Mouse (Mus musculus) hindbrain, embryonic 11.5 days (tissue): ENCODE data around the gene Gm20388. TPM values are rescaled to one million over a fixed set of nuclear protein-coding genes. Genes with fewer than 3 reads are reported as not detected.

Experiments used
- ATAC-seq: fragments of 200-750 bp; cut with Nextera tagmentation; 2 replicates; pipeline ENCODE4 v1.8.0; 2017; ENCODE audit warnings: mild to moderate bottlenecking, moderate TSS enrichment, moderate library complexity; ENCODE audit not compliant: low FRiP score
- DNase-seq: peaks from one replicate; pipeline ENCODE4 v3.0.0-alpha.2; 2015; ENCODE audit warnings: low spot score
- H3K27ac ChIP-seq: fragments of 300-500 bp; sonication (generic); 2 replicates; pipeline ENCODE4 v1.5.1; 2014; ENCODE audit warnings: mild to moderate bottlenecking, low read depth, low read length
- H3K27me3 ChIP-seq: fragments of 300-500 bp; sonication (generic); 2 replicates; pipeline ENCODE4 v1.6.1; 2014; ENCODE audit warnings: mild to moderate bottlenecking, low read length, moderate library complexity, mixed read lengths; ENCODE audit not compliant: control insufficient read depth, insufficient read depth
- H3K36me3 ChIP-seq: fragments of 300-500 bp; sonication (generic); 2 replicates; pipeline ENCODE4 v1.6.1; 2014; ENCODE audit warnings: mild to moderate bottlenecking, low read length, moderate library complexity, mixed read lengths; ENCODE audit not compliant: control insufficient read depth, insufficient read depth
- H3K4me1 ChIP-seq: fragments of 300-500 bp; sonication (generic); replicated peaks from 2 replicates; pipeline ENCODE4 v1.6.1; 2014; ENCODE audit warnings: low read length, mixed read lengths; ENCODE audit not compliant: control insufficient read depth, insufficient read depth
- H3K4me2 ChIP-seq: fragments of 300-500 bp; sonication (generic); replicated peaks from 2 replicates; pipeline ENCODE4 v1.6.1; 2014; ENCODE audit warnings: mild to moderate bottlenecking, low read depth, low read length
- H3K4me3 ChIP-seq: fragments of 300-500 bp; sonication (generic); 2 replicates; pipeline ENCODE4 v1.5.1; 2014; ENCODE audit warnings: low read depth, low read length
- H3K9ac ChIP-seq: fragments of 300-500 bp; sonication (generic); 2 replicates; pipeline ENCODE4 v1.6.1; 2014; ENCODE audit warnings: low read depth, low read length
- H3K9me3 ChIP-seq: fragments of 300-500 bp; sonication (generic); 2 replicates; pipeline ENCODE4 v1.6.1; 2016; ENCODE audit warnings: low read length; ENCODE audit not compliant: control insufficient read depth
- WGBS: fragments of 180-500 bp; shearing (Covaris S2); extraction: QIAGEN DNeasy Blood & Tissue Kit; methylation state at CpG from one replicate; pipeline ENCODE4 v1.1.7; 2014; 5-methylcytosine and 5-hydroxymethylcytosine counted together
- polyA plus RNA-seq: library from polyadenylated mRNA; unstranded; fragments of >200 nt; fragmentation: Nextera tagmentation; extraction: Ambion mirVana; gene quantifications from 2 replicates; pipeline ENCODE4 v1.2.1, GENCODE M21; 2014

Gene Gm20388
- polyA plus RNA-seq, 1 experiment from 2014 or later = 11.8 TPM

- no peaks in the 10 kb centered on the region for H3K27me3 ChIP-seq
- 78% methylated on average over 10 of the region's 10 CpGs for WGBS
- H3K27ac ChIP-seq = no peak overlapping the region
- H3K9ac ChIP-seq = no peak overlapping the region
- DNase-seq = no peak
- no peak for ATAC-seq
- H3K9me3 ChIP-seq = no peaks in the 10 kb centered on the region
- H3K4me3 ChIP-seq = no peak overlapping the region
- H3K36me3 ChIP-seq = no peaks in the 10 kb centered on the region
- no peak overlapping the region for H3K4me2 ChIP-seq
- no peaks in the 10 kb centered on the region for H3K4me1 ChIP-seq
Measured at GRCm38 (mm10) chr8:122368494-122368893, 2457.9 kb downstream of the Gm20388 start.

GRCm38 (mm10) chr8:122369665-122370064, 2459.0 kb downstream of the Gm20388 start:
- 13% methylated on average over 9 of the region's 9 CpGs for WGBS
- Histone ChIP-seq H3K27me3 (no peaks in the 10 kb centered on the region), H3K27ac (no peak overlapping the region), H3K4me2 (no peak overlapping the region), H3K9ac (no peak overlapping the region), H3K4me1 (no peaks in the 10 kb centered on the region), H3K4me3 (no peak overlapping the region), H3K36me3 (no peaks in the 10 kb centered on the region), H3K9me3 (no peaks in the 10 kb centered on the region)
- DNase-seq (peak; percentile 79), ATAC-seq (no peak)

GRCm38 (mm10) chr8:122371706-122372105, 2461.1 kb downstream of the Gm20388 start:
- H3K27me3 ChIP-seq = no peaks in the 10 kb centered on the region
- no peak overlapping the region for H3K27ac ChIP-seq
- ATAC-seq = no peak
- no peak overlapping the region for H3K9ac ChIP-seq
- no peak overlapping the region for H3K4me2 ChIP-seq
- no peaks in the 10 kb centered on the region for H3K36me3 ChIP-seq
- 77% methylated on average over 6 of the region's 6 CpGs for WGBS
- no peak overlapping the region for H3K4me3 ChIP-seq
- no peaks in the 10 kb centered on the region for H3K4me1 ChIP-seq
- no peak for DNase-seq
- no peaks in the 10 kb centered on the region for H3K9me3 ChIP-seq

GRCm38 (mm10) chr8:122375320-122375719, 2464.7 kb downstream of the Gm20388 start:
- H3K4me2 ChIP-seq = no peak overlapping the region
- H3K9ac ChIP-seq = no peak overlapping the region
- WGBS = 86% methylated on average over 7 of the region's 7 CpGs
- no peaks in the 10 kb centered on the region; the same call in 1 of the 2 replicates for H3K4me1 ChIP-seq
- DNase-seq (no peak), ATAC-seq (no peak)
- H3K27ac ChIP-seq = no peak overlapping the region
- no peaks in the 10 kb centered on the region for H3K27me3 ChIP-seq
- H3K36me3 ChIP-seq = 0 out of 2 replicates have a peak, but pooled peaks cover 5% of the 10 kb centered on the region
- no peak overlapping the region for H3K4me3 ChIP-seq
- H3K9me3 ChIP-seq = no peaks in the 10 kb centered on the region

- no peaks in the 10 kb centered on the region for H3K9me3 ChIP-seq
- H3K9ac ChIP-seq = peak overlapping the region; percentile 78
- H3K4me2 ChIP-seq = peak overlapping the region; percentile 33
- H3K27ac ChIP-seq = no peak overlapping the region
- H3K4me1 ChIP-seq = no peaks in the 10 kb centered on the region; the same call in 1 of the 2 replicates
- no peaks in the 10 kb centered on the region for H3K27me3 ChIP-seq
- 29% methylated on average over 13 of the region's 13 CpGs for WGBS
- ATAC-seq = peak; percentile 73
- 0 out of 2 replicates have a peak, but pooled peaks cover 5% of the 10 kb centered on the region for H3K36me3 ChIP-seq
- peak overlapping the region; percentile 77 for H3K4me3 ChIP-seq
- no peak for DNase-seq
Measured at GRCm38 (mm10) chr8:122375751-122376364, 2465.2 kb downstream of the Gm20388 start.

GRCm38 (mm10) chr8:122376365-122377231, 2466.0 kb downstream of the Gm20388 start, which contains the start of gene Zc3h18:
Gene Zc3h18, plus strand, starts transcription at chr8:122376609.
- peak within 1 kb of the TSS; percentile 78 for H3K9ac ChIP-seq
- H3K4me2 ChIP-seq = peak within 1 kb of the TSS; percentile 38
- WGBS = under 1% methylated on average over 92 of the region's 107 CpGs
- ATAC-seq (peak; percentile 92), DNase-seq (peak; percentile 100)
- peak within 1 kb of the TSS; percentile 77 for H3K4me3 ChIP-seq
- no peaks in the 10 kb centered on the region for H3K27me3 ChIP-seq
- 0 out of 2 replicates have a peak, but pooled peaks cover 5% of the 10 kb centered on the region for H3K36me3 ChIP-seq
- peak within 1 kb of the TSS; percentile 73 for H3K27ac ChIP-seq
- H3K9me3 ChIP-seq = no peaks in the 10 kb centered on the region
- no peaks in the 10 kb centered on the region; the same call in 1 of the 2 replicates for H3K4me1 ChIP-seq

- ATAC-seq (no peak), DNase-seq (no peak)
- Histone ChIP-seq H3K4me2 (no peak overlapping the region), H3K4me3 (no peak overlapping the region), H3K36me3 (peaks cover 12% of the 10 kb centered on the region), H3K27me3 (no peaks in the 10 kb centered on the region), H3K9ac (no peak overlapping the region), H3K4me1 (no peaks in the 10 kb centered on the region), H3K9me3 (no peaks in the 10 kb centered on the region), H3K27ac (no peak overlapping the region)
- 83% methylated on average over 4 of the region's 4 CpGs for WGBS
Measured at GRCm38 (mm10) chr8:122383039-122383438, 2472.4 kb downstream of the Gm20388 start.

GRCm38 (mm10) chr8:122389357-122389756, 2478.7 kb downstream of the Gm20388 start:
- H3K36me3 ChIP-seq = peaks cover 19% of the 10 kb centered on the region
- no peak overlapping the region for H3K27ac ChIP-seq
- no peak overlapping the region for H3K9ac ChIP-seq
- H3K4me2 ChIP-seq = no peak overlapping the region
- DNase-seq = no peak
- 91% methylated on average over 3 of the region's 3 CpGs for WGBS
- H3K4me1 ChIP-seq = no peaks in the 10 kb centered on the region
- no peak overlapping the region for H3K4me3 ChIP-seq
- H3K9me3 ChIP-seq = no peaks in the 10 kb centered on the region
- ATAC-seq = no peak
- no peaks in the 10 kb centered on the region for H3K27me3 ChIP-seq
